Mouse (Mus musculus) midbrain, embryonic 11.5 days (tissue): Measurements from ENCODE around the gene Azgp1. TPM values are rescaled to one million over a fixed set of nuclear protein-coding genes. Genes with fewer than 3 reads are reported as not detected.

ENCODE experiments used
- ATAC-seq: fragments of 200-750 bp; cut with Nextera tagmentation; 2 replicates; pipeline ENCODE4 v1.8.0; 2017; ENCODE audit warnings: moderate TSS enrichment, moderate library complexity; ENCODE audit not compliant: low FRiP score
- DNase-seq: peaks from one replicate; pipeline ENCODE4 v3.0.0; 2015; ENCODE audit warnings: low spot score; ENCODE audit errors: missing footprints
- H3K27ac ChIP-seq: fragments of 300-500 bp; sonication (generic); 2 replicates; pipeline ENCODE4 v1.5.1; 2014; ENCODE audit warnings: low read depth, low read length
- H3K27me3 ChIP-seq: fragments of 300-500 bp; sonication (generic); 2 replicates; pipeline ENCODE4 v1.6.1; 2014; ENCODE audit warnings: mild to moderate bottlenecking, low read length, moderate library complexity, mixed read lengths; ENCODE audit not compliant: control insufficient read depth, insufficient read depth
- H3K36me3 ChIP-seq: fragments of 300-500 bp; sonication (generic); 2 replicates; pipeline ENCODE4 v1.6.1; 2014; ENCODE audit warnings: mild to moderate bottlenecking, low read length, moderate library complexity, mixed read lengths; ENCODE audit not compliant: control insufficient read depth, insufficient read depth
- H3K4me1 ChIP-seq: fragments of 300-500 bp; sonication (generic); 2 replicates; pipeline ENCODE4 v1.6.1; 2014; ENCODE audit warnings: low read length; ENCODE audit not compliant: control insufficient read depth, insufficient read depth
- H3K4me2 ChIP-seq: fragments of 300-500 bp; sonication (generic); 2 replicates; pipeline ENCODE4 v1.6.1; 2014; ENCODE audit warnings: mild to moderate bottlenecking, moderate library complexity
- H3K4me3 ChIP-seq: fragments of 300-500 bp; sonication (generic); 2 replicates; pipeline ENCODE4 v1.5.1; 2014; ENCODE audit warnings: low read depth, low read length
- H3K9ac ChIP-seq: fragments of 300-500 bp; sonication (generic); 2 replicates; pipeline ENCODE4 v1.6.1; 2014; ENCODE audit warnings: low read length
- H3K9me3 ChIP-seq: fragments of 300-500 bp; sonication (generic); 2 replicates; pipeline ENCODE4 v1.6.1; 2016; ENCODE audit warnings: low read length; ENCODE audit not compliant: control insufficient read depth
- WGBS: fragments of 180-500 bp; shearing (Covaris S2); extraction: QIAGEN DNeasy Blood & Tissue Kit; methylation state at CpG from one replicate; pipeline ENCODE4 v1.1.7; 2014; 5-methylcytosine and 5-hydroxymethylcytosine counted together
- polyA plus RNA-seq: library from polyadenylated mRNA; unstranded; fragments of >200 nt; fragmentation: Nextera tagmentation; extraction: Ambion mirVana; gene quantifications from 2 replicates; pipeline ENCODE4 v1.2.1, GENCODE M21; 2014

The Azgp1 gene
- polyA plus RNA-seq, 1 experiment from 2014 or later = not detected

DNA sequence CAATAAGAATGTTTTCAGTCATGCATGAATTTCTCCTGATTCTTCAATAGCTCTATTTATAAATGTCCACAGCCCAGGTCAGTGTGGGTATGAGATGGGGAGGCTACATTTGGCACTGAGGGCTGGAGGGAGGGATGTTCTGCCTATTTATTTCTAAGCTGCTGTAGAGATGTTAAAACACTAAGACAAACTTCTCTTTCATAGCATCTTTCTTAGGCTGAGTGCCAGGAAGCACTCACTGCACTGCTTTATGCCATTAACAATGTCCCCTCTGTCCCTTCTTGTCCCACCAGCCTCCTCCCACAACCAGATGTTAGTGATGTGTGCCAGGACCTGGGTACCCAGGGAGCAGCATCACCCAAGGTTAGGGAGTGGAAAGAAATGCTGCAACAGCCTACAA is 14.8 kb upstream of the Azgp1 start:
- Histone ChIP-seq H3K27ac (no peak overlapping the region), H3K4me3 (no peak overlapping the region), H3K27me3 (no peaks in the 10 kb centered on the region), H3K4me2 (no peak overlapping the region), H3K36me3 (no peaks in the 10 kb centered on the region), H3K9ac (no peak overlapping the region), H3K4me1 (no peaks in the 10 kb centered on the region), H3K9me3 (no peaks in the 10 kb centered on the region)
- DNase-seq = no peak
- no peak for ATAC-seq

DNA sequence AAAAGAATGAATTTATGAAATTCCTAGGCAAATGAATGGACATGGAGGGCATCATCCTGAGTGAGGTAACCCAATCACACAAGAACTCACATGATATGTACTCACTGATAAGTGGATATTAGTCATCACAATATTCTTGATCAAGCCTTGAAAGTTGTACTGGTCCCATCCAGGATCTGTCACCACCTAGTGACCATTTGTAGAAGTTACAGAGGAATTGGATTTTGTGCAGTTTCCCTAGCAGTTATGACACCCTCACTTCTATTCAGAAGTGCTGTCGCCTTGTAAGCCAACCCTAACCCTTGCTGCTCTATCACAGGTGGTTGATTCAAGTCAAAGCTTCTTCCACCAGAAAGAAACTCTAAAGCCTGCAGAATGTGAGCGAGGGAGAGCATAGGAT is 8.2 kb upstream of the Azgp1 start:
- Histone ChIP-seq H3K9me3 (no peaks in the 10 kb centered on the region), H3K4me3 (no peak overlapping the region), H3K27me3 (no peaks in the 10 kb centered on the region), H3K4me1 (no peaks in the 10 kb centered on the region), H3K36me3 (no peaks in the 10 kb centered on the region), H3K27ac (no peak overlapping the region), H3K9ac (no peak overlapping the region), H3K4me2 (no peak overlapping the region)
- no peak for DNase-seq
- ATAC-seq = no peak
- 73% methylated on average over 2 of the region's 2 CpGs for WGBS

DNA sequence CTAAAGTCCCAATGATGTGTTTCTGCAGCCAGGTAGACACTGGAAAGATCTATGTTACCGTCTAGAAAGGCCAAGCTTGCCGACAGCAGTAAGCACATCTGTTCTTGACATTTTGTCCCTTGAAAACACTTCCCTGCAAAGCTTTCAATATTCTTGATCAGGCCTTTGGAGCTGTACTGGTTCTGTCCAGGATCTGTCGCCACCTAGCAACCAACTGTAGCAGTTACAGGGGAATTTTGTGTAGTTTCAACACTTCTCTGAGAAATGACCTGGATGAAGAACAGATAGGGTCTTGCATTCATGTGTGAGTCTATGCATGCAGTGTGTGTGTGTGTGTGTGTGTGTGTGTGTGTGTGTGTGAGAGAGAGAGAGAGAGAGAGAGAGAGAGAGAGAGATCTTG is 7.6 kb upstream of the Azgp1 start:
- Histone ChIP-seq H3K27me3 (no peaks in the 10 kb centered on the region), H3K9ac (no peak overlapping the region), H3K4me2 (no peak overlapping the region), H3K4me3 (no peak overlapping the region), H3K4me1 (no peaks in the 10 kb centered on the region), H3K9me3 (no peaks in the 10 kb centered on the region), H3K36me3 (no peaks in the 10 kb centered on the region), H3K27ac (no peak overlapping the region)
- WGBS = 64% methylated on average over 3 of the region's 3 CpGs
- DNase-seq (no peak), ATAC-seq (no peak)

DNA sequence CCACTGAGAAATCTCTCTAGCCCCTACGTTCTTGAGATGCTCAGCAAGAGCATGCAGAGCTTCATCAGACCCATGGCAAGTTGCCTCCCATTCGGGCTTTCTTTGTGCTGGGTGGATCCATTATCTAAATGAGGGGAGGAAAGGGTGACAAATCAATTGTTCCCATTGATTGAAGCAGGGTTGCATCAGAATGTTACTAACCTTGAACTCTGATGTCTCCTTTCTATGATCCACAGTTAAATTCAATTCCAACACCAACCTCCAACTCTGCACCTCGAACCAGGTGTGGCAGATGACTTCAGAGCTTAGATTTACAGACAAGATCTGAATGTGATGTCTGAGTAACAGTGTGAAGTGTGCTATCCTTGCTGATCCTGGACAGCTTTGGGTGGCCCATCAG is 6.6 kb upstream of the Azgp1 start:
- H3K4me2 ChIP-seq = no peak overlapping the region
- H3K27ac ChIP-seq = no peak overlapping the region
- no peaks in the 10 kb centered on the region for H3K27me3 ChIP-seq
- 58% methylated on average over 3 of the region's 3 CpGs for WGBS
- no peaks in the 10 kb centered on the region for H3K36me3 ChIP-seq
- no peak overlapping the region for H3K4me3 ChIP-seq
- ATAC-seq (no peak), DNase-seq (no peak)
- no peak overlapping the region for H3K9ac ChIP-seq
- H3K4me1 ChIP-seq = no peaks in the 10 kb centered on the region
- no peaks in the 10 kb centered on the region for H3K9me3 ChIP-seq

DNA sequence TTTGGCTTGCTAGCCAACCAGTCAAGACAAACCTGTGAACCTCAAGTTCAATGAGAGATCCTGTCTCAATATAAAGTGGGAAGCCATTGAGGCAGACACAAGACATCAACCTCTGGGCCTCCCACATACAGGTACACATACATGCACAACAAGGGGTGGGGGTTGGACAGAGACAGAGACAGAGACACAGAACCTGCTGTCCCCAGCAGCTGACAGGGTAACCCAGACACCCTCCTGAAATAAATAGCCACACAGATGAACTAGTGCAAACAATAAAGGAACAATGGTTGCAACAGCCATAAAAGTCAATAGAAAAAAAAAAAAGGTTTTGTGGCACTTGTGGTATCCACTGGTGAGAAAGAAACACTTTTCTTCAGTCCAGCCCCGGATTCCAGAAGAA is 5.9 kb upstream of the Azgp1 start:
- Histone ChIP-seq H3K4me1 (no peaks in the 10 kb centered on the region), H3K9ac (no peak overlapping the region), H3K36me3 (no peaks in the 10 kb centered on the region), H3K27ac (no peak overlapping the region), H3K4me2 (no peak overlapping the region), H3K4me3 (no peak overlapping the region), H3K9me3 (no peaks in the 10 kb centered on the region), H3K27me3 (no peaks in the 10 kb centered on the region)
- ATAC-seq (no peak), DNase-seq (no peak)
- WGBS = 58% methylated on average over 1 of the region's 1 CpGs

GRCm38 (mm10) chr5:137977291-137977690 is 4.0 kb upstream of the Azgp1 start:
- Histone ChIP-seq H3K27ac (no peak overlapping the region), H3K9me3 (no peaks in the 10 kb centered on the region), H3K4me3 (no peak overlapping the region), H3K9ac (no peak overlapping the region), H3K27me3 (no peaks in the 10 kb centered on the region), H3K4me1 (no peaks in the 10 kb centered on the region), H3K36me3 (no peaks in the 10 kb centered on the region), H3K4me2 (no peak overlapping the region)
- ATAC-seq (no peak), DNase-seq (no peak)
- 44% methylated on average over 1 of the region's 1 CpGs for WGBS

GRCm38 (mm10) chr5:137979081-137979480 is 2.2 kb upstream of the Azgp1 start:
- Histone ChIP-seq H3K27me3 (no peaks in the 10 kb centered on the region), H3K36me3 (no peaks in the 10 kb centered on the region), H3K4me2 (no peak overlapping the region), H3K9me3 (no peaks in the 10 kb centered on the region), H3K27ac (no peak overlapping the region), H3K4me3 (no peak overlapping the region), H3K4me1 (no peaks in the 10 kb centered on the region), H3K9ac (no peak overlapping the region)
- 80% methylated on average over 2 of the region's 2 CpGs for WGBS
- DNase-seq (no peak), ATAC-seq (no peak)

DNA sequence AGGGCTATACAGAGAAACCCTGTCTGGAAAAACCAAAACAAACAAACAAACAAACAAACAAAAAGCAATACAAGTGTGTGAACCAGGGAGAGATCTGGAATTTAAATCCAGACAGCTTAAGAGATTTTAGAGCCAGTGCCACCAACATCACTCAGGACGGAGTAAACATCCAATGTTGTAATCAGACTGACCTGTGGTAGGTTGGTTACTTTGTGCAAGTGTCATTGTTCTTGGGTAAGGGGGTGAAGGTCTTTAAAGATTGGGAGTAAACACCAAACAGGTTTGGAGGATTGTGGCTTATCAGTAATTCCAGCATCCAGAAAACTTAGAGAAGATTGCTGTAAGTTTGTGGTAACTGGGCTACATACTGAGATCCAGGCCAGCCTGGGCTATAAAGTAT is 5.0 kb downstream of the Azgp1 start:
- 86% methylated on average over 1 of the region's 1 CpGs for WGBS
- Histone ChIP-seq H3K4me2 (no peak overlapping the region), H3K27me3 (no peaks in the 10 kb centered on the region), H3K4me1 (no peaks in the 10 kb centered on the region), H3K4me3 (no peak overlapping the region), H3K36me3 (no peaks in the 10 kb centered on the region), H3K9ac (no peak overlapping the region), H3K9me3 (no peaks in the 10 kb centered on the region; the same call in 1 of the 2 replicates), H3K27ac (no peak overlapping the region)
- no peak for DNase-seq
- no peak for ATAC-seq

DNA sequence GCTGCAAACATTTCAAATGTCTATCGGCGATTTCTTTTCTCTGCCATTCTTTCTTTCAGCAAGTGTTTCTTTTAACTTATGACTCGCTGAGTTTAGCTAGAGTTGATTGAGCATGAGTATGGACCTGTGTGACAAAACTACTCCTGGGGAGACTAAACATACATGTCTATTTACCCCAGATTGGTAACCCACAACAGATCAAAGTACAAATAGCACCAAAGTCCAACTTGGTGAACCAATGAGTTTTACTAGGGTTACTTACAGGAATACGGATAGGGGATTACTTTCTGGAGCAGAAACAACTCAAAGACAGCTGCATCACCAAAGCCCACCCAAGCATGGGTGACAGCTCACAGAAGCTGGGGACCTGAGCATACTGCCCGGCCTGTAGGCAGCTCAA is 28.1 kb downstream of the Azgp1 start:
- 89% methylated on average over 5 of the region's 5 CpGs for WGBS
- Histone ChIP-seq H3K27ac (no peak overlapping the region), H3K4me3 (no peak overlapping the region), H3K27me3 (no peaks in the 10 kb centered on the region), H3K4me1 (no peaks in the 10 kb centered on the region), H3K9ac (no peak overlapping the region), H3K4me2 (no peak overlapping the region), H3K9me3 (no peaks in the 10 kb centered on the region), H3K36me3 (no peaks in the 10 kb centered on the region)
- no peak for DNase-seq
- no peak for ATAC-seq

DNA sequence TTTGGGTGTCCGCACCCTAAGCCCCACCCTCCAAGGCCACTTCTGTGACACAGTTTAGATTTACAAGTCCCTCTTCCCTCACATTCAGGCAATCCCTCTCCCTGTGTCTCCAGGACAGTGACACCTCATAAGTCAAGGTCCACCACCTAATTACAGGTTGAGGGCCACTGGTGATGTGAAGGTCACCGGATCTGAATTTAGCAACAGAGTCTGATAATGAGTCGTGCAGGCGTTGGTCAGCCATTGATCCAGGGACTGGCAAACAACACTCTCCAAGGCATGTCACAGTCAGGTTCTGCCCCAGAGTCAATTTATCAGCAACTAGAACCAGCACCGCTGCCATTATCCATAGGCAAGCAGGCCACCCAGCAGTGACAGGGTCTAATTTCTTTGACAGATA is 31.1 kb downstream of the Azgp1 start:
- H3K4me1 ChIP-seq = no peaks in the 10 kb centered on the region
- no peaks in the 10 kb centered on the region for H3K27me3 ChIP-seq
- no peaks in the 10 kb centered on the region for H3K36me3 ChIP-seq
- 92% methylated on average over 5 of the region's 5 CpGs for WGBS
- H3K9me3 ChIP-seq = no peaks in the 10 kb centered on the region
- H3K27ac ChIP-seq = no peak overlapping the region
- no peak overlapping the region for H3K4me2 ChIP-seq
- ATAC-seq (no peak), DNase-seq (no peak)
- H3K4me3 ChIP-seq = no peak overlapping the region
- H3K9ac ChIP-seq = no peak overlapping the region
